Mouse (Mus musculus): Measurements from ENCODE around the gene Rrh.
A peak's percentile ranks its signal among the peaks of the same experiment; 100 is the strongest.

Gene Rrh

GRCm38 (mm10) chr3:129822206-129822775 is at the start of gene Rrh:
Gene Rrh, minus strand, starts transcription at chr3:129822587.
- no peak for DNase-seq (ENCODE audit: low spot score)

- DNase-seq (ENCODE audit: low spot score): peak; percentile 21
Observed at GRCm38 (mm10) chr3:129863698-129864097, 41.3 kb upstream of the Rrh start.

- no peak for DNase-seq (ENCODE audit: low spot score)
Observed at GRCm38 (mm10) chr3:129862592-129862991, 40.2 kb upstream of the Rrh start.

- DNase-seq (ENCODE audit: low spot score): no peak
Observed at GRCm38 (mm10) chr3:129846846-129847245, 24.5 kb upstream of the Rrh start.

- DNase-seq (ENCODE audit: low spot score): no peak
Observed at GRCm38 (mm10) chr3:129845868-129846267, 23.5 kb upstream of the Rrh start.

GRCm38 (mm10) chr3:129838017-129838416 is 15.6 kb upstream of the Rrh start:
- no peak for DNase-seq (ENCODE audit: low spot score)

- no peak for DNase-seq (ENCODE audit: low spot score)
Observed at GRCm38 (mm10) chr3:129836965-129837364, 14.6 kb upstream of the Rrh start.

- peak; percentile 46 for DNase-seq (ENCODE audit: low spot score)
Observed at GRCm38 (mm10) chr3:129836051-129836697, 13.8 kb upstream of the Rrh start.

- DNase-seq (ENCODE audit: low spot score): peak; percentile 36
Observed at GRCm38 (mm10) chr3:129835388-129835934, 13.1 kb upstream of the Rrh start, which contains the start of gene Cfi. Gene Cfi, plus strand, starts transcription at chr3:129835884.

GRCm38 (mm10) chr3:129831035-129831568 is 8.7 kb upstream of the Rrh start, which contains the start of gene Gar1:
Gene Gar1, minus strand, starts transcription at chr3:129831396.
- peak; percentile 96 for DNase-seq (ENCODE audit: low spot score)

GRCm38 (mm10) chr3:129830626-129831025 is 8.2 kb upstream of the Rrh start:
- DNase-seq (ENCODE audit: low spot score): peak; percentile 9

- no peak for DNase-seq (ENCODE audit: low spot score)
Observed at GRCm38 (mm10) chr3:129827691-129828090, 5.3 kb upstream of the Rrh start.

GRCm38 (mm10) chr3:129826691-129827090 is 4.3 kb upstream of the Rrh start:
- DNase-seq (ENCODE audit: low spot score): no peak

- no peak for DNase-seq (ENCODE audit: low spot score)
Observed at GRCm38 (mm10) chr3:129824891-129825290, 2.5 kb upstream of the Rrh start.

- DNase-seq (ENCODE audit: low spot score): no peak
Observed at GRCm38 (mm10) chr3:129824146-129824545, 1.8 kb upstream of the Rrh start.

- DNase-seq (ENCODE audit: low spot score): no peak
Observed at GRCm38 (mm10) chr3:129823293-129823692, 906 bp upstream of the Rrh start.

- DNase-seq (ENCODE audit: low spot score): no peak
Observed at GRCm38 (mm10) chr3:129821736-129822135, 651 bp downstream of the Rrh start.

GRCm38 (mm10) chr3:129820847-129821246 is 1.5 kb downstream of the Rrh start:
- DNase-seq (ENCODE audit: low spot score): no peak

- no peak for DNase-seq (ENCODE audit: low spot score)
Observed at GRCm38 (mm10) chr3:129803765-129804164, 18.6 kb downstream of the Rrh start, which contains the start of gene Lrit3. Gene Lrit3, minus strand, starts transcription at chr3:129804030.

GRCm38 (mm10) chr3:129799011-129799410 is 23.4 kb downstream of the Rrh start:
- no peak for DNase-seq (ENCODE audit: low spot score)

- DNase-seq (ENCODE audit: low spot score): no peak
Observed at GRCm38 (mm10) chr3:129798551-129798950, 23.8 kb downstream of the Rrh start.

GRCm38 (mm10) chr3:129797341-129797740 is 25.0 kb downstream of the Rrh start:
- no peak for DNase-seq (ENCODE audit: low spot score)

GRCm38 (mm10) chr3:129793801-129794200 is 28.6 kb downstream of the Rrh start:
- DNase-seq (ENCODE audit: low spot score): no peak

All from lung, postnatal 25 days (tissue).